Mouse (Mus musculus) midbrain, embryonic 15.5 days (tissue): ENCODE data around the gene Dmwd. TPM values are rescaled to one million over a fixed set of nuclear protein-coding genes. Genes with fewer than 3 reads are reported as not detected.

Source experiments
- ATAC-seq: fragments of 200-750 bp; cut with Nextera tagmentation; replicated peaks from 2 replicates; pipeline ENCODE4 v1.8.0; 2017; ENCODE audit warnings: moderate TSS enrichment
- H3K27ac ChIP-seq: fragments of 300-500 bp; sonication (generic); 2 replicates; pipeline ENCODE4 v1.5.1; 2015; ENCODE audit warnings: mild to moderate bottlenecking, inconsistent platforms
- H3K27me3 ChIP-seq: fragments of 300-500 bp; sonication (generic); replicated peaks from 2 replicates; pipeline ENCODE4 v1.6.1; 2015; ENCODE audit warnings: inconsistent platforms
- H3K36me3 ChIP-seq: fragments of 300-500 bp; sonication (generic); replicated peaks from 2 replicates; pipeline ENCODE4 v1.6.1; 2015; ENCODE audit warnings: inconsistent platforms
- H3K4me1 ChIP-seq: fragments of 300-500 bp; sonication (generic); 2 replicates; pipeline ENCODE4 v1.6.1; 2015; ENCODE audit warnings: inconsistent platforms
- H3K4me2 ChIP-seq: fragments of 300-500 bp; sonication (generic); 2 replicates; pipeline ENCODE4 v1.6.1; 2015; ENCODE audit warnings: inconsistent platforms, mild to moderate bottlenecking, moderate library complexity
- H3K4me3 ChIP-seq: fragments of 300-500 bp; sonication (generic); 2 replicates; pipeline ENCODE4 v1.5.1; 2015; ENCODE audit warnings: mild to moderate bottlenecking, inconsistent platforms
- H3K9ac ChIP-seq: fragments of 300-500 bp; sonication (generic); 2 replicates; pipeline ENCODE4 v1.6.1; 2015; ENCODE audit warnings: mild to moderate bottlenecking, inconsistent platforms
- H3K9me3 ChIP-seq: fragments of 300-500 bp; sonication (generic); 2 replicates; pipeline ENCODE4 v1.6.1; 2016; ENCODE audit warnings: inconsistent platforms
- WGBS: fragments of 180-500 bp; shearing (Covaris S2); methylation state at CpG from one replicate; pipeline ENCODE4 v1.1.7; 2015; ENCODE audit warnings: mixed read lengths; 5-methylcytosine and 5-hydroxymethylcytosine counted together
- microRNA-seq: library from miRNA; unstranded; fragments of <30 nt; microRNA quantifications from one replicate; pipeline ENCODE4, GENCODE M21; 2016
- polyA plus RNA-seq: library from polyadenylated mRNA; unstranded; fragments of >200 nt; fragmentation: Nextera tagmentation; extraction: Ambion mirVana; gene quantifications from 2 replicates; pipeline ENCODE4 v1.2.1, GENCODE M21; 2015

Dmwd gene
- polyA plus RNA-seq, 1 experiment from 2014 or later, result 34.2 TPM

- 0 out of 2 replicates have a peak, but pooled peaks cover 3% of the 10 kb centered on the region for H3K36me3 ChIP-seq
- no peak overlapping the region for H3K9ac ChIP-seq
- H3K4me1 ChIP-seq, result peaks cover 20% of the 10 kb centered on the region
- H3K27ac ChIP-seq, result no peak overlapping the region
- no peak for ATAC-seq
- H3K27me3 ChIP-seq, result no peaks in the 10 kb centered on the region
- no peak overlapping the region for H3K4me2 ChIP-seq
- no peaks in the 10 kb centered on the region for H3K9me3 ChIP-seq
- 90% methylated on average over 5 of the region's 5 CpGs for WGBS
- no peak overlapping the region for H3K4me3 ChIP-seq
These were observed 51.7 kb downstream of the Dmwd start for GRCm38 (mm10) chr7:19127744-19128143.

GRCm38 (mm10) chr7:19129396-19129795 is 53.4 kb downstream of the Dmwd start:
- no peaks in the 10 kb centered on the region for H3K9me3 ChIP-seq
- peaks cover 20% of the 10 kb centered on the region for H3K4me1 ChIP-seq
- H3K27ac ChIP-seq, result 0 out of 2 replicates have a peak overlapping the region, but pooled peaks have one; percentile 90
- H3K4me2 ChIP-seq, result no peak overlapping the region
- 0 out of 2 replicates have a peak, but pooled peaks cover 3% of the 10 kb centered on the region for H3K36me3 ChIP-seq
- no peaks in the 10 kb centered on the region for H3K27me3 ChIP-seq
- WGBS, result 94% methylated on average over 5 of the region's 5 CpGs
- ATAC-seq, result no peak
- no peak overlapping the region for H3K9ac ChIP-seq
- 0 out of 2 replicates have a peak overlapping the region, but pooled peaks have one; percentile 4 for H3K4me3 ChIP-seq

- no peak for ATAC-seq
- Histone ChIP-seq H3K4me2 (peak overlapping the region; percentile 69), H3K4me1 (peaks cover 20% of the 10 kb centered on the region), H3K4me3 (peak overlapping the region; percentile 56), H3K9ac (no peak overlapping the region), H3K27me3 (no peaks in the 10 kb centered on the region), H3K27ac (peak overlapping the region; percentile 90), H3K36me3 (peaks cover 9% of the 10 kb centered on the region; the same call in 1 of the 2 replicates), H3K9me3 (no peaks in the 10 kb centered on the region)
- 28% methylated on average over 4 of the region's 4 CpGs for WGBS
These were observed 54.6 kb downstream of the Dmwd start for GRCm38 (mm10) chr7:19130657-19131056.

- Histone ChIP-seq H3K9ac (peak overlapping the region; percentile 58), H3K9me3 (no peaks in the 10 kb centered on the region), H3K36me3 (peaks cover 17% of the 10 kb centered on the region; the same call in 1 of the 2 replicates), H3K4me2 (peak overlapping the region; percentile 69), H3K27me3 (no peaks in the 10 kb centered on the region), H3K4me1 (peaks cover 20% of the 10 kb centered on the region), H3K4me3 (peak overlapping the region; percentile 56), H3K27ac (peak overlapping the region; percentile 90)
- WGBS, result under 1% methylated on average over 39 of the region's 39 CpGs
- peak; percentile 98 for ATAC-seq
These were observed 55.4 kb downstream of the Dmwd start for GRCm38 (mm10) chr7:19131324-19131848.

Small RNAs within 50 kb of the gene (microRNA-seq; reads per million reads assigned to microRNA genes)
- 0.74 reads per million for gene Mir3100

Other genes starting within 250 kb of the Dmwd start
- gene Mill2, start 236.3 kb upstream of the Dmwd start, polyA plus RNA-seq, result 0.73 and 0.85 TPM in 2 replicates
- 27.0 and 27.3 TPM in 2 replicates for gene Pglyrp1, start 204.9 kb upstream of the Dmwd start, polyA plus RNA-seq
- 24.6 and 25.8 TPM in 2 replicates for gene Ccdc61, start 165.8 kb upstream of the Dmwd start, polyA plus RNA-seq
- gene Nova2, start 150.3 kb upstream of the Dmwd start, polyA plus RNA-seq, result 15.2 and 15.9 TPM in 2 replicates
- gene Nanos2, start 88.8 kb upstream of the Dmwd start, polyA plus RNA-seq, result 0.80 and 1.0 TPM in 2 replicates
- gene Mypop, start 85.0 kb upstream of the Dmwd start, polyA plus RNA-seq, result 5.8 and 6.2 TPM in 2 replicates
- 33.4 and 40.2 TPM in 2 replicates for gene Irf2bp1, start 72.2 kb upstream of the Dmwd start, polyA plus RNA-seq
- gene Foxa3, start 52.7 kb upstream of the Dmwd start, polyA plus RNA-seq, result not detected in 2 replicates
- 30.6 and 32.7 TPM in 2 replicates for gene Sympk, start 51.9 kb upstream of the Dmwd start, polyA plus RNA-seq
- 0.15 and 0.37 TPM in 2 replicates for gene Rsph6a, start 21.5 kb upstream of the Dmwd start, polyA plus RNA-seq
- gene Dmpk, start 7.6 kb downstream of the Dmwd start, polyA plus RNA-seq, result 10.8 and 13.9 TPM in 2 replicates
- 2.1 and 2.2 TPM in 2 replicates for gene Six5, start 18.4 kb downstream of the Dmwd start, polyA plus RNA-seq
- 6.9 and 7.3 TPM in 2 replicates for gene Gm4969, start 42.1 kb downstream of the Dmwd start, polyA plus RNA-seq
- gene Fbxo46, start 43.6 kb downstream of the Dmwd start, polyA plus RNA-seq, result 21.1 and 21.4 TPM in 2 replicates
- gene Qpctl, start 73.1 kb downstream of the Dmwd start, polyA plus RNA-seq, result 26.4 and 27.0 TPM in 2 replicates
- 109 and 112 TPM in 2 replicates for gene Snrpd2, start 73.5 kb downstream of the Dmwd start, polyA plus RNA-seq
- 3.5 and 4.3 TPM in 2 replicates for gene Gipr, start 89.9 kb downstream of the Dmwd start, polyA plus RNA-seq
- gene Eml2, start 100.2 kb downstream of the Dmwd start, polyA plus RNA-seq, result 8.9 and 10.8 TPM in 2 replicates
- gene Gpr4, start 136.3 kb downstream of the Dmwd start, polyA plus RNA-seq, result 3.5 and 4.0 TPM in 2 replicates
- gene Opa3, start 152.1 kb downstream of the Dmwd start, polyA plus RNA-seq, result 37.9 and 41.1 TPM in 2 replicates
- gene Vasp, start 195.6 kb downstream of the Dmwd start, polyA plus RNA-seq, result 35.9 and 37.4 TPM in 2 replicates
- 1.1 and 1.7 TPM in 2 replicates for gene Ppm1n, start 203.8 kb downstream of the Dmwd start, polyA plus RNA-seq
- gene Rtn2, start 206.4 kb downstream of the Dmwd start, polyA plus RNA-seq, result 112 and 121 TPM in 2 replicates
- gene Fosb, start 233.8 kb downstream of the Dmwd start, polyA plus RNA-seq, result 0.08 TPM in 1 of 2 replicates, not detected in the other